Mouse (Mus musculus): ENCODE results near the gene Spink4.

Spink4 gene
- long read RNA-seq, experiment 1, partial matches to known transcripts, result 0 of 1 reads
- long read RNA-seq, experiment 1, other reads (novel, unspliced or antisense), result 0 of 1 reads
- long read RNA-seq, experiment 2, result 0 reads

GRCm38 (mm10) chr4:40919785-40920184 is at the start of gene Spink4:
Gene Spink4 (plus strand): TSS chr4:40920052.
- intact Hi-C loops (cut with DNase I), result no loop called here

GRCm38 (mm10) chr4:40870206-40870605 is 49.6 kb upstream of the Spink4 start:
- intact Hi-C loops (cut with DNase I), result no loop called here

- intact Hi-C loops (cut with DNase I), result no loop called here
These were observed 47.7 kb upstream of the Spink4 start for GRCm38 (mm10) chr4:40872129-40872528.

GRCm38 (mm10) chr4:40873320-40873719 is 46.5 kb upstream of the Spink4 start:
- intact Hi-C loops (cut with DNase I), result no loop called here

- intact Hi-C loops (cut with DNase I), result no loop called here
These were observed 45.7 kb upstream of the Spink4 start for GRCm38 (mm10) chr4:40874151-40874600.

- intact Hi-C loops (cut with DNase I), result no loop called here
These were observed 44.9 kb upstream of the Spink4 start for GRCm38 (mm10) chr4:40874794-40875552.

- intact Hi-C loops (cut with DNase I), result no loop called here
These were observed 44.0 kb upstream of the Spink4 start for GRCm38 (mm10) chr4:40875842-40876241.

- intact Hi-C loops (cut with DNase I), result no loop called here
These were observed 43.0 kb upstream of the Spink4 start for GRCm38 (mm10) chr4:40876814-40877371.

GRCm38 (mm10) chr4:40877528-40877927 is 42.3 kb upstream of the Spink4 start:
- intact Hi-C loops (cut with DNase I), result no loop called here

- intact Hi-C loops (cut with DNase I), result no loop called here
These were observed 36.7 kb upstream of the Spink4 start for GRCm38 (mm10) chr4:40883200-40883599.

- intact Hi-C loops (cut with DNase I), result no loop called here
These were observed 35.3 kb upstream of the Spink4 start for GRCm38 (mm10) chr4:40884282-40885165.

GRCm38 (mm10) chr4:40885166-40885525 is 34.7 kb upstream of the Spink4 start:
- intact Hi-C loops (cut with DNase I), result no loop called here

GRCm38 (mm10) chr4:40885883-40886282 is 34.0 kb upstream of the Spink4 start:
- intact Hi-C loops (cut with DNase I), result no loop called here

GRCm38 (mm10) chr4:40888839-40889238 is 31.0 kb upstream of the Spink4 start:
- intact Hi-C loops (cut with DNase I), result no loop called here

GRCm38 (mm10) chr4:40889252-40889651 is 30.6 kb upstream of the Spink4 start:
- intact Hi-C loops (cut with DNase I), result no loop called here

- intact Hi-C loops (cut with DNase I), result no loop called here
These were observed 29.9 kb upstream of the Spink4 start for GRCm38 (mm10) chr4:40889983-40890382.

GRCm38 (mm10) chr4:40891206-40891605 is 28.6 kb upstream of the Spink4 start:
- intact Hi-C loops (cut with DNase I), result no loop called here

- intact Hi-C loops (cut with DNase I), result loop anchor here (5.0 kb wide), 1 partner anchor 33 kb away; no protein-coding TSS in a partner anchor
These were observed 24.7 kb upstream of the Spink4 start for GRCm38 (mm10) chr4:40895118-40895517.

GRCm38 (mm10) chr4:40895646-40896045 is 24.2 kb upstream of the Spink4 start:
- intact Hi-C loops (cut with DNase I), result loop anchor here (5.0 kb wide), 1 partner anchor 33 kb away; no protein-coding TSS in a partner anchor

- intact Hi-C loops (cut with DNase I), result loop anchor here (5.0 kb wide), 1 partner anchor 36 kb away; no protein-coding TSS in a partner anchor
These were observed 21.3 kb upstream of the Spink4 start for GRCm38 (mm10) chr4:40898476-40899044.

- intact Hi-C loops (cut with DNase I), result loop anchor here (5.0 kb wide), 1 partner anchor 37 kb away; no protein-coding TSS in a partner anchor
These were observed 20.6 kb upstream of the Spink4 start for GRCm38 (mm10) chr4:40899264-40899663.
